Mouse (Mus musculus) embryo, embryonic 9.5 days (tissue): ENCODE data around the gene Srsf7.
"Not testable (repeated sequence)": the region's sequence is repeated elsewhere in the genome, so short reads cannot be mapped to it uniquely, and the experiment has no call there.

Source experiments
- DNase-seq: peaks from one replicate; pipeline ENCODE4 v3.0.0-alpha.2; 2017; ENCODE audit errors: extremely low spot score

The Srsf7 gene

GRCm38 (mm10) chr17:80199160-80199778 lies 7.8 kb downstream of the Srsf7 start:
- DNase-seq = no peak

- DNase-seq = no peak
Measured at GRCm38 (mm10) chr17:80193075-80193474, 14.0 kb downstream of the Srsf7 start.

- DNase-seq = no peak
Measured at GRCm38 (mm10) chr17:80183615-80184014, 23.5 kb downstream of the Srsf7 start.

- no peak for DNase-seq
Measured at GRCm38 (mm10) chr17:80180468-80180867, 26.6 kb downstream of the Srsf7 start.

- peak; percentile 64 for DNase-seq
Measured at GRCm38 (mm10) chr17:80179959-80180358, 27.1 kb downstream of the Srsf7 start.

GRCm38 (mm10) chr17:80178846-80179245 lies 28.3 kb downstream of the Srsf7 start:
- DNase-seq = not testable (repeated sequence)

- no peak for DNase-seq
Measured at GRCm38 (mm10) chr17:80175966-80176365, 31.1 kb downstream of the Srsf7 start.

- no peak for DNase-seq
Measured at GRCm38 (mm10) chr17:80175386-80175739, 31.7 kb downstream of the Srsf7 start.

GRCm38 (mm10) chr17:80174699-80175385 lies 32.3 kb downstream of the Srsf7 start:
- peak; percentile 14 for DNase-seq

GRCm38 (mm10) chr17:80174146-80174545 lies 33.0 kb downstream of the Srsf7 start:
- DNase-seq = no peak

GRCm38 (mm10) chr17:80173708-80174107 lies 33.4 kb downstream of the Srsf7 start:
- no peak for DNase-seq

- DNase-seq = no peak
Measured at GRCm38 (mm10) chr17:80172761-80173160, 34.3 kb downstream of the Srsf7 start.

- DNase-seq = no peak
Measured at GRCm38 (mm10) chr17:80171948-80172347, 35.2 kb downstream of the Srsf7 start.

GRCm38 (mm10) chr17:80170951-80171350 lies 36.2 kb downstream of the Srsf7 start:
- no peak for DNase-seq

- no peak for DNase-seq
Measured at GRCm38 (mm10) chr17:80169792-80170191, 37.3 kb downstream of the Srsf7 start.

GRCm38 (mm10) chr17:80168425-80169182 lies 38.5 kb downstream of the Srsf7 start:
- DNase-seq = peak; percentile 46

- DNase-seq = no peak
Measured at GRCm38 (mm10) chr17:80167851-80168251, 39.3 kb downstream of the Srsf7 start.

GRCm38 (mm10) chr17:80167436-80167835 lies 39.7 kb downstream of the Srsf7 start:
- DNase-seq = peak; percentile 18

- DNase-seq = no peak
Measured at GRCm38 (mm10) chr17:80166346-80166745, 40.8 kb downstream of the Srsf7 start.

- DNase-seq = no peak
Measured at GRCm38 (mm10) chr17:80165741-80166140, 41.4 kb downstream of the Srsf7 start.

GRCm38 (mm10) chr17:80163991-80164390 lies 43.1 kb downstream of the Srsf7 start:
- DNase-seq = no peak

- no peak for DNase-seq
Measured at GRCm38 (mm10) chr17:80160454-80160853, 46.7 kb downstream of the Srsf7 start.

- DNase-seq = no peak
Measured at GRCm38 (mm10) chr17:80157489-80157888, 49.6 kb downstream of the Srsf7 start.
